Mouse (Mus musculus) forebrain, embryonic 13.5 days (tissue): ENCODE data around the gene Stxbp2. TPM values are rescaled to one million over a fixed set of nuclear protein-coding genes. Genes with fewer than 3 reads are reported as not detected.
A peak's percentile ranks its signal among the peaks of the same experiment; 100 is the strongest.

Experiments
- ATAC-seq: fragments of 200-750 bp; cut with Nextera tagmentation; 2 replicates; pipeline ENCODE4 v1.8.0; 2017
- H3K27ac ChIP-seq: fragments of 300-500 bp; sonication (generic); 2 replicates; pipeline ENCODE4 v1.5.1; 2015; ENCODE audit warnings: inconsistent platforms, mild to moderate bottlenecking, moderate library complexity
- H3K27me3 ChIP-seq: fragments of 300-500 bp; sonication (generic); 2 replicates; pipeline ENCODE4 v1.6.1; 2015; ENCODE audit warnings: mild to moderate bottlenecking, inconsistent platforms
- H3K36me3 ChIP-seq: fragments of 300-500 bp; sonication (generic); 2 replicates; pipeline ENCODE4 v1.6.1; 2015; ENCODE audit warnings: mild to moderate bottlenecking, inconsistent platforms; ENCODE audit not compliant: poor library complexity, severe bottlenecking
- H3K4me1 ChIP-seq: fragments of 300-500 bp; sonication (generic); 2 replicates; pipeline ENCODE4 v1.6.1; 2015; ENCODE audit warnings: inconsistent platforms
- H3K4me2 ChIP-seq: fragments of 300-500 bp; sonication (generic); 2 replicates; pipeline ENCODE4 v1.6.1; 2015; ENCODE audit warnings: inconsistent platforms, mild to moderate bottlenecking, moderate library complexity
- H3K4me3 ChIP-seq: fragments of 300-500 bp; sonication (generic); 2 replicates; pipeline ENCODE4 v1.5.1; 2015; ENCODE audit warnings: mild to moderate bottlenecking, inconsistent platforms
- H3K9ac ChIP-seq: fragments of 300-500 bp; sonication (generic); 2 replicates; pipeline ENCODE4 v1.6.1; 2015; ENCODE audit warnings: mild to moderate bottlenecking, inconsistent platforms
- H3K9me3 ChIP-seq: fragments of 300-500 bp; sonication (generic); replicated peaks from 2 replicates; pipeline ENCODE4 v1.6.1; 2016; ENCODE audit warnings: inconsistent platforms
- WGBS: fragments of 180-500 bp; shearing (Covaris S2); methylation state at CpG from one replicate; pipeline ENCODE4 v1.1.7; 2015; 5-methylcytosine and 5-hydroxymethylcytosine counted together
- polyA plus RNA-seq: library from polyadenylated mRNA; unstranded; fragments of >200 nt; fragmentation: Nextera tagmentation; extraction: Ambion mirVana; gene quantifications from 2 replicates; pipeline ENCODE4 v1.2.1, GENCODE M21; 2015

The Stxbp2 gene
- polyA plus RNA-seq, 1 experiment from 2014 or later, result 35.7 TPM

- H3K27ac ChIP-seq, result peak within 1 kb of the TSS; percentile 44
- H3K9ac ChIP-seq, result peak within 1 kb of the TSS; percentile 71
- H3K9me3 ChIP-seq, result no peaks in the 10 kb centered on the region
- H3K36me3 ChIP-seq, result no peaks in the 10 kb centered on the region
- H3K4me2 ChIP-seq, result peak within 1 kb of the TSS; percentile 62
- peak; percentile 89 for ATAC-seq
- H3K4me1 ChIP-seq, result peaks cover 7% of the 10 kb centered on the region
- no peaks in the 10 kb centered on the region for H3K27me3 ChIP-seq
- peak within 1 kb of the TSS; percentile 52 for H3K4me3 ChIP-seq
- whole genome bisulfite sequencing, result under 1% methylated on average over 23 of the region's 23 CpGs
These were observed 41.3 kb downstream of the Stxbp2 start, which contains the start of gene Fcor for GRCm38 (mm10) chr8:3671980-3672491. TSS of gene Fcor (minus strand) at chr8:3672362.

- H3K4me3 ChIP-seq, result no peak overlapping the region
- H3K36me3 ChIP-seq, result peaks cover 10% of the 10 kb centered on the region
- H3K4me1 ChIP-seq, result peaks cover 26% of the 10 kb centered on the region
- no peak for ATAC-seq
- H3K27me3 ChIP-seq, result no peaks in the 10 kb centered on the region
- WGBS, result 58% methylated on average over 3 of the region's 3 CpGs
- no peak overlapping the region for H3K27ac ChIP-seq
- 0 out of 2 replicates have a peak, but pooled peaks cover 3% of the 10 kb centered on the region for H3K9me3 ChIP-seq
- H3K4me2 ChIP-seq, result no peak overlapping the region
- H3K9ac ChIP-seq, result no peak overlapping the region
These were observed 43.9 kb downstream of the Stxbp2 start for GRCm38 (mm10) chr8:3674671-3675070.

- Histone ChIP-seq H3K36me3 (peaks cover 26% of the 10 kb centered on the region), H3K4me1 (peaks cover 26% of the 10 kb centered on the region)
- WGBS, result under 1% methylated on average over 61 of the region's 61 CpGs
These were observed 45.6 kb downstream of the Stxbp2 start, which contains the start of gene Trappc5 for GRCm38 (mm10) chr8:3676131-3676992. TSS of gene Trappc5 (plus strand) at chr8:3676299.

DNA sequence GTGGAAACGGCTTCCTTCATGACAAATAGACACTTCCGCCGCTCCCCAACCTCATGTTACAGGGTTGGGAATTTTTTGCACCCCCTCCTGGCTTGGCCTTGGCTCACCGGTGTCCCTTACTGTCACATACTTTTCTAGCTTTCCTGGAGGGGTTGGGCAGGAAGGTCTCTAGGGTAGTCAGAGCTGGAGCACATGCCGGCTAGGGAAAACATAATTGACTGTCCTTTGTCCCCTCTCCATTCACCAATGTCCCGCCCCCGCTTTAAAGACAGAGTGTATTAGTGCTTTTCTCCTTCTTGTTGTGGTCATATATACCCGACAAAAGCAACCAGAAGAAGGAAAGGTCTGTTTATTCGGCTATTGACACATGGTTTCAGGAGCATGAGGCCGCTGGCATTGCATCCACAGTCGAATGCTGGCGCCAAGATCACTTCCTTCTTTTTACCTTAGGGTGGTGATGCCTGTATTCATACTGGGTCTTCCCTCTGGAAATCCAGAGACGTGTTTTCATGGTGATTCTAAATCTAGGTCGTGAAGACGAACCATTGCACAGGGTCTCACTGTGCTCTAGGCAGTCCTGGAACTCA, 46.3 kb downstream of the Stxbp2 start:
- WGBS, result 3% methylated on average over 15 of the region's 15 CpGs
- Histone ChIP-seq H3K27ac (peak overlapping the region; percentile 80), H3K4me1 (peaks cover 26% of the 10 kb centered on the region), H3K4me2 (peak overlapping the region; percentile 91), H3K4me3 (peak overlapping the region; percentile 92), H3K36me3 (peaks cover 33% of the 10 kb centered on the region), H3K27me3 (no peaks in the 10 kb centered on the region), H3K9ac (peak overlapping the region; percentile 95), H3K9me3 (0 out of 2 replicates have a peak, but pooled peaks cover 3% of the 10 kb centered on the region)
- ATAC-seq, result peak; percentile 6; the same call in 1 of the 2 replicates

More at GRCm38 (mm10) chr8:3676131-3676992, 45.6 kb downstream of the Stxbp2 start, which contains the start of gene Trappc5:
- Histone ChIP-seq H3K27me3 (no peaks in the 10 kb centered on the region), H3K4me3 (peak within 1 kb of the TSS; percentile 92), H3K27ac (peak within 1 kb of the TSS; percentile 80), H3K4me2 (peak within 1 kb of the TSS; percentile 91), H3K9ac (peak within 1 kb of the TSS; percentile 95), H3K9me3 (0 out of 2 replicates have a peak, but pooled peaks cover 3% of the 10 kb centered on the region)
- ATAC-seq, result peak; percentile 83

DNA sequence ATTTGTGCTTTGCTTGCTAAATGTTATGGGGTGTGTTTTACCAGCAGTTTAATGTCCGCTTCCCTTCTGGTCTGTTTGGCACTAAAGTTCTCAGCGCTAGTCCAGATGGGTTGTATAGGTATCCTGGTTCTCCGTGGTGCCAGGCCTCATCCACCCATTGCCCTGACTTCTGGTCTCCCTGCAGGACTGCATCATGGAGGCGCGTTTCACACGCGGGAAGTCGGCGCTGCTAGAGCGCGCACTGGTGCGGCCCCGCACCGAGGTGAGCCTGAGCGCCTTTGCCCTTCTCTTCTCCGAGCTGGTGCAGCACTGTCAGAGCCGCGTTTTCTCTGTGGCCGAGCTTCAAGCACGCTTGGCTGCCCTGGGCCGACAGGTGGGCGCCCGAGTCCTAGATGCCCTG, 48.1 kb downstream of the Stxbp2 start:
- WGBS, result 97% methylated on average over 23 of the region's 23 CpGs
- Histone ChIP-seq H3K27me3 (no peaks in the 10 kb centered on the region), H3K4me3 (no peak overlapping the region), H3K9ac (no peak overlapping the region), H3K27ac (no peak overlapping the region), H3K9me3 (0 out of 2 replicates have a peak, but pooled peaks cover 3% of the 10 kb centered on the region), H3K36me3 (peaks cover 43% of the 10 kb centered on the region), H3K4me2 (no peak overlapping the region), H3K4me1 (peaks cover 20% of the 10 kb centered on the region)
- ATAC-seq, result no peak

GRCm38 (mm10) chr8:3679236-3679635, 48.5 kb downstream of the Stxbp2 start:
- peaks cover 43% of the 10 kb centered on the region for H3K36me3 ChIP-seq
- H3K4me2 ChIP-seq, result no peak overlapping the region
- WGBS, result 96% methylated on average over 23 of the region's 23 CpGs
- H3K9ac ChIP-seq, result no peak overlapping the region
- H3K27ac ChIP-seq, result no peak overlapping the region
- no peaks in the 10 kb centered on the region for H3K27me3 ChIP-seq
- 0 out of 2 replicates have a peak, but pooled peaks cover 3% of the 10 kb centered on the region for H3K9me3 ChIP-seq
- peaks cover 20% of the 10 kb centered on the region for H3K4me1 ChIP-seq
- no peak overlapping the region for H3K4me3 ChIP-seq
- ATAC-seq, result no peak

GRCm38 (mm10) chr8:3679656-3680055, 48.9 kb downstream of the Stxbp2 start:
- Histone ChIP-seq H3K27me3 (no peaks in the 10 kb centered on the region), H3K4me3 (no peak overlapping the region), H3K9ac (no peak overlapping the region), H3K36me3 (peaks cover 43% of the 10 kb centered on the region), H3K27ac (no peak overlapping the region), H3K4me1 (peaks cover 20% of the 10 kb centered on the region), H3K4me2 (no peak overlapping the region), H3K9me3 (0 out of 2 replicates have a peak, but pooled peaks cover 3% of the 10 kb centered on the region)
- no peak for ATAC-seq
- WGBS, result 90% methylated on average over 5 of the region's 5 CpGs

DNA sequence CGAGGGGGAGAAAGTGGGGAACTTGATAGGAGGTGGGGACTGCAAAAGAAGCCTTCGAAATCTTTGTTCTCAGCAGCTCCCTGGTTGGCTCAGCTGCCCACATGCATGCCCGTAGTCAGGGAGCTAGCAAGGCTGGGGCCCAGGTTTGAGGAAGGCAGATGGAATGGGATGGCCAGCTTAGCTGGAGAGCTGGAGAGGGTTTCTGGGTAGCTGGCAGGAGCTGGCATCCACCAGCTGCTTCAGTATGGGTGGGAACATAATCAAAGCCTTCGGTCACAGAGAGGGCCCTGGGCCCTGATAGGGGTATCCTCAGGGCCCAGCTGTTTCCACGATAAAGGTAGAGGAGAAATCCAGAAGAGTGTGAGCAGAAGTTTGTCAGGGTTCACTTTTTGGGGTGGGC, 51.7 kb downstream of the Stxbp2 start:
- H3K9ac ChIP-seq, result no peak overlapping the region
- 94% methylated on average over 5 of the region's 5 CpGs for WGBS
- H3K4me2 ChIP-seq, result no peak overlapping the region
- H3K27ac ChIP-seq, result no peak overlapping the region
- H3K4me1 ChIP-seq, result peaks cover 15% of the 10 kb centered on the region
- no peak for ATAC-seq
- H3K36me3 ChIP-seq, result peaks cover 43% of the 10 kb centered on the region
- H3K9me3 ChIP-seq, result 0 out of 2 replicates have a peak, but pooled peaks cover 3% of the 10 kb centered on the region
- H3K27me3 ChIP-seq, result no peaks in the 10 kb centered on the region
- H3K4me3 ChIP-seq, result no peak overlapping the region

GRCm38 (mm10) chr8:3683408-3684176, 52.8 kb downstream of the Stxbp2 start:
- no peaks in the 10 kb centered on the region for H3K27me3 ChIP-seq
- WGBS, result 71% methylated on average over 6 of the region's 6 CpGs
- peaks cover 43% of the 10 kb centered on the region for H3K36me3 ChIP-seq
- peaks cover 4% of the 10 kb centered on the region; the same call in 1 of the 2 replicates for H3K4me1 ChIP-seq
- no peak for ATAC-seq
- no peak overlapping the region for H3K9ac ChIP-seq
- no peak overlapping the region for H3K27ac ChIP-seq
- H3K9me3 ChIP-seq, result 0 out of 2 replicates have a peak, but pooled peaks cover 3% of the 10 kb centered on the region
- H3K4me2 ChIP-seq, result no peak overlapping the region
- no peak overlapping the region for H3K4me3 ChIP-seq

DNA sequence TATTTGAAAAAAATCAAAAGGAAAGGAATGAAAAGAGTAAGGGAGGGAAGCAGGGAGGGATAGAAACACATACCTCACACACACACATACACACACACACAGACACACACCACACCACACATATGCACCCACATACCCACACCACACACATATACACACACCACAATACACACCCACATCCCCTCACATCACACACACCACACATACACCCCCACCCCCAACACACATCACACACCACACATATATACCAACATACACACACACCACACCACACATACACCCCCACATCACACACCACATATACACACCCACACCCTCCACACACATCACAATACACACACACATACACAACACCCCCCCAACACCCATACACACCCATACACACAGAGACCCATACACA, 53.8 kb downstream of the Stxbp2 start:
- peak; percentile 42 for ATAC-seq
- H3K4me2 ChIP-seq, result no peak overlapping the region

GRCm38 (mm10) chr8:3685422-3685821, 54.7 kb downstream of the Stxbp2 start:
- no peak overlapping the region for H3K4me3 ChIP-seq
- no peaks in the 10 kb centered on the region for H3K9me3 ChIP-seq
- no peaks in the 10 kb centered on the region for H3K4me1 ChIP-seq
- no peak overlapping the region for H3K4me2 ChIP-seq
- no peak for ATAC-seq
- peaks cover 26% of the 10 kb centered on the region for H3K36me3 ChIP-seq
- no peak overlapping the region for H3K27ac ChIP-seq
- no peaks in the 10 kb centered on the region for H3K27me3 ChIP-seq
- WGBS, result 71% methylated on average over 5 of the region's 5 CpGs
- H3K9ac ChIP-seq, result no peak overlapping the region

More for the DNA sequence above, 53.8 kb downstream of the Stxbp2 start:
- Histone ChIP-seq H3K9me3 (no peaks in the 10 kb centered on the region), H3K4me1 (0 out of 2 replicates have a peak, but pooled peaks cover under 1% of the 10 kb centered on the region), H3K27ac (no peak overlapping the region), H3K9ac (no peak overlapping the region), H3K27me3 (no peaks in the 10 kb centered on the region), H3K36me3 (peaks cover 34% of the 10 kb centered on the region), H3K4me3 (no peak overlapping the region)
